ENCODE assay signal across 21 mouse cellular contexts in the genomic region with DNA sequence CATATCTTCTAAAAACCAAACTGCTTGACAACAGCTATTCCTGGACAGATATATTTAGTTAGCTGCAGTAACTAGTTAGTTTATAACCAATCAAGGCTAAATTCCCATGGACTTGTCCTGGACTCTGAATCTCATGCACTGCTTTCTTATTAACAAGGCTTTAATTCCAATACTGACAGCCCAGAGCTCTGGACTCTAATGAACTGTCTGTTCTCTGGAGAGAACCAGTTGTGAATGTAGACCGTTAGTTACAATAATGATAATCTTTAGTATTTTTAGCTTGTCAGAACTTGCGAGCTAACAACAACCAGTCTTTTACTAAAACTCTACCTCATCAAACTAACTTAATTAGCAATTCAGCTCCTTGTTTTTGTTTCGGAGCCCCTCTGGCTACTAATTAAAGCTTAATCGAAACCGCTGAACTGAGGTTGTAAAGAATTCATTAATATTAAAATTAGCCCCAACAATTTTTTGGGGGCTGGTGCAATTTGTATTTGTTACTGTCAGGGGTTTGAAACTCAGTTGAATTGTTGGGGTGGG.
"Had no signal": no experiment of that assay in that cellular context is flagged by ENCODE, and none has a peak within 500 bp of the region (broad histone marks: within the 10 kb centered on the region; RNA-seq: fewer than 3 reads in every experiment).

No protein-coding gene starts in this region.

- H3K9ac ChIP-seq: limb, embryonic 12.5 days; limb, embryonic 15.5 days; liver, embryonic 14.5 days; liver, postnatal 0 days; lung, embryonic 14.5 days; midbrain, embryonic 12.5 days; stomach, embryonic 15.5 days had no signal

- H3K4me3 ChIP-seq: left cerebral cortex, adult 2 months; limb, embryonic 12.5 days; limb, embryonic 15.5 days; midbrain, embryonic 12.5 days; stomach, embryonic 15.5 days had no signal

- H3K36me3 ChIP-seq: limb, embryonic 12.5 days; limb, embryonic 15.5 days; midbrain, embryonic 12.5 days; stomach, embryonic 15.5 days had no signal

- H3K4me2 ChIP-seq: limb, embryonic 12.5 days; limb, embryonic 15.5 days; liver, embryonic 11.5 days; lung, embryonic 14.5 days; midbrain, embryonic 12.5 days; stomach, embryonic 15.5 days had no signal

- H3K9me3 ChIP-seq: limb, embryonic 12.5 days; limb, embryonic 15.5 days; midbrain, embryonic 12.5 days; stomach, embryonic 15.5 days had no signal

- ATAC-seq: liver, postnatal 0 days; lung, postnatal 0 days; midbrain, embryonic 16.5 days had no signal

- H3K4me1 ChIP-seq: limb, embryonic 12.5 days; limb, embryonic 15.5 days; stomach, embryonic 15.5 days had no signal

- H3K27ac ChIP-seq: left cerebral cortex, adult 2 months; limb, embryonic 12.5 days; limb, embryonic 15.5 days; liver, embryonic 14.5 days; macrophage; midbrain, embryonic 12.5 days; stomach, embryonic 15.5 days had no signal

- DNase-seq: kidney, adult 11 months; kidney, postnatal 14 days; kidney, postnatal 4 days; layer of hippocampus, adult 9-11 months; layer of hippocampus, postnatal 36 days; left cerebral cortex, postnatal 4 days; liver, postnatal 0 days; lung, embryonic 14.5 days; right cerebral cortex, postnatal 25 days; spleen, adult 18-20 months; thymus, postnatal 25 days had no signal

- H3K27me3 ChIP-seq: limb, embryonic 12.5 days; limb, embryonic 15.5 days; midbrain, embryonic 12.5 days; stomach, embryonic 15.5 days had no signal
